Mouse (Mus musculus) midbrain, postnatal 0 days (tissue): ENCODE data around the gene Rbm28. TPM values are rescaled to one million over a fixed set of nuclear protein-coding genes. Genes with fewer than 3 reads are reported as not detected.

Experiments
- ATAC-seq: fragments of 200-750 bp; cut with Nextera tagmentation; 2 replicates; pipeline ENCODE4 v1.8.0; 2017; ENCODE audit warnings: moderate number of reproducible peaks, mild to moderate bottlenecking, moderate TSS enrichment, moderate library complexity; ENCODE audit not compliant: low FRiP score
- DNase-seq: peaks from one replicate; pipeline ENCODE4 v3.0.0-alpha.2; 2015; ENCODE audit warnings: low spot score
- H3K27ac ChIP-seq: fragments of 300-500 bp; sonication (generic); 2 replicates; pipeline ENCODE4 v1.5.1; 2014; ENCODE audit warnings: low read depth, mild to moderate bottlenecking, low read length, mixed read lengths
- H3K27me3 ChIP-seq: fragments of 300-500 bp; sonication (generic); 2 replicates; pipeline ENCODE4 v1.6.1; 2014; ENCODE audit warnings: low read length, control low read depth, mixed read lengths; ENCODE audit not compliant: insufficient read depth
- H3K36me3 ChIP-seq: fragments of 300-500 bp; sonication (generic); 2 replicates; pipeline ENCODE4 v1.6.1; 2014; ENCODE audit warnings: low read length, control low read depth, mixed read lengths; ENCODE audit not compliant: insufficient read depth
- H3K4me1 ChIP-seq: fragments of 300-500 bp; sonication (generic); 2 replicates; pipeline ENCODE4 v1.6.1; 2014; ENCODE audit warnings: mild to moderate bottlenecking, control low read depth, antibody characterized with exemption, low read length, mixed read lengths; ENCODE audit not compliant: insufficient read depth
- H3K4me2 ChIP-seq: fragments of 300-500 bp; sonication (generic); 2 replicates; pipeline ENCODE4 v1.6.1; 2014; ENCODE audit warnings: low read depth, mild to moderate bottlenecking, low read length, mixed read lengths; ENCODE audit not compliant: poor library complexity, severe bottlenecking
- H3K4me3 ChIP-seq: fragments of 300-500 bp; sonication (generic); 2 replicates; pipeline ENCODE4 v1.5.1; 2014; ENCODE audit warnings: low read depth, mild to moderate bottlenecking, low read length, moderate library complexity
- H3K9ac ChIP-seq: fragments of 300-500 bp; sonication (generic); replicated peaks from 2 replicates; pipeline ENCODE4 v1.6.1; 2014; ENCODE audit warnings: mild to moderate bottlenecking, low read length, moderate library complexity, mixed read lengths; ENCODE audit not compliant: poor library complexity, severe bottlenecking
- H3K9me3 ChIP-seq: fragments of 300-500 bp; sonication (generic); 2 replicates; pipeline ENCODE4 v1.6.1; 2016; ENCODE audit warnings: low read length, control low read depth
- CTCF ChIP-seq: IDR thresholded peaks from 2 replicates; pipeline ENCODE4 v1.5.1; 2016; ENCODE audit warnings: antibody characterized with exemption, mild to moderate bottlenecking
- WGBS: fragments of 180-500 bp; shearing (Covaris S2); extraction: QIAGEN DNeasy Blood & Tissue Kit; methylation state at CpG from one replicate; pipeline ENCODE4 v1.1.7; 2014; 5-methylcytosine and 5-hydroxymethylcytosine counted together
- polyA plus RNA-seq: library from polyadenylated mRNA; unstranded; fragments of >200 nt; fragmentation: Nextera tagmentation; extraction: Ambion mirVana; gene quantifications from 2 replicates; pipeline ENCODE4 v1.2.1, GENCODE M21; 2015
- total RNA-seq: library from RNA; depleted of rRNA; stranded (reverse); fragments of >200 nt; gene quantifications from 2 replicates; pipeline ENCODE4 v1.2.3, GENCODE M21; 2014

The Rbm28 gene
- total and polyA plus RNA-seq, 2 experiments from 2014 or later: 17.8 to 20.9 TPM

DNA sequence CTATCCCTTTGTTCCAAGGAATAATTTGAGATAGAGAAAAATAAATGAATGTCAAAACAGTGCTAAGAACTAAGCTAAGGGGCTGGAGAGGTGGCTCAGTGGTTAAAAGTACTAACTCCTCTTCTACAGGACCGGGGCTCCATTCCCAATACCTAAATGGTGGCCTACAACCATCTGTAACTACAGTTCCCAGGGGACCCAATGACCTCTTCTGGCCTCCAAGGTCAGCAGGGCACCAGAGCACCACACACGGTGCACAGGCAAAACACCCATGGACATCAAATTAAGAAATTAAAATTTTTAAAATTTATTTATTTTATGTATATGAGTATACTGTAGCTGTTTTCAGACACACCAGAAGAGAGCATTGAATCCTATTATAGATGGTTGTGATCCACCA lies 4.0 kb downstream of the Rbm28 start:
- TF ChIP-seq CTCF: no peak
- Histone ChIP-seq H3K4me1 (peaks cover 5% of the 10 kb centered on the region; the same call in 1 of the 2 replicates), H3K9me3 (no peaks in the 10 kb centered on the region), H3K36me3 (peaks cover 31% of the 10 kb centered on the region), H3K27ac (no peak overlapping the region), H3K4me3 (no peak overlapping the region), H3K4me2 (no peak overlapping the region), H3K9ac (no peak overlapping the region), H3K27me3 (no peaks in the 10 kb centered on the region)
- ATAC-seq (no peak), DNase-seq (no peak)
- 93% methylated on average over 2 of the region's 2 CpGs for WGBS

DNA sequence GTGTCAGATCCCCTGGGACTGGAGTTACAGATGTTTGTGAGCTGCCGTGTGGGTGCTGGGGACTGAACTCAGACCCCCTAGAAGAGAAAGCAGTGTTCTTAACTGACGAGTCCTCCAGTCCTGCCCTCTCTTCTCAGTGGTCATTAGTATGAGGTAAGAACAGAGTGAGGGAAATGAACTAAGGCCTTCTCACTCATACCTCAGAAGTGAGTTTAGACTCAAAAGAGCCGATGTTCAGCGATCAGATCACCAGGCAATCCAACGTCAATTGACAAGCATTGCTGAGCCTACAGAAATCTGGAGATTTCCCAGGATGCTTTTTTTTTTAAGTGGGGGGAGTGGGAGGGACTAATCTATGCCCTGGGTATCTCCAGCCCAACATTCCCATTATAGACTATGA lies 8.5 kb downstream of the Rbm28 start:
- Histone ChIP-seq H3K27me3 (no peaks in the 10 kb centered on the region), H3K36me3 (peaks cover 59% of the 10 kb centered on the region), H3K4me1 (no peaks in the 10 kb centered on the region), H3K4me2 (no peak overlapping the region), H3K9ac (no peak overlapping the region), H3K27ac (no peak overlapping the region), H3K9me3 (no peaks in the 10 kb centered on the region), H3K4me3 (no peak overlapping the region)
- DNase-seq (no peak), ATAC-seq (no peak)
- no peak for TF ChIP-seq CTCF
- WGBS: 91% methylated on average over 5 of the region's 5 CpGs

DNA sequence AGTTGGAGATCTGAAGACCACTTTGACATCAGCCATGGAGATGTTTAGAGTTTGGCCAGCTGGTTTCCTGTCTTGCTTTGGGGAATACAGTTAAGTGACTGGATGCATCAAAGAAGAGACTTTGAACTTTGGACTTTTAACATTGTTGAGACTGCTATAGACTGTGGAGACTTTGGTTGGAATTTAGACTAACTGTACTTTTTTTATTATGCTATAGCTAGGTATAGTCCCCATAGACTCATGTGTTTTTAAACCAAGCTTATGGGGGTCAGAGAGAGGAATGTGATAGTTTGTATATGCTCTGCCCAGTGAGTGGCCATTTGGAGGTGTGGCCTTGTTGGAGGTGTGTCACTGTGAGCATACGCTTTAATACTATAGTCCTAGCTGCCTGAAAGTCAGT lies 14.8 kb downstream of the Rbm28 start:
- Histone ChIP-seq H3K4me1 (no peaks in the 10 kb centered on the region), H3K36me3 (peaks cover 28% of the 10 kb centered on the region), H3K9ac (no peak overlapping the region), H3K27ac (no peak overlapping the region), H3K4me3 (no peak overlapping the region), H3K27me3 (no peaks in the 10 kb centered on the region), H3K9me3 (no peaks in the 10 kb centered on the region), H3K4me2 (no peak overlapping the region)
- no peak for TF ChIP-seq CTCF
- WGBS: 83% methylated on average over 1 of the region's 1 CpGs
- ATAC-seq (no peak), DNase-seq (no peak)

- Histone ChIP-seq H3K4me3 (no peak overlapping the region), H3K36me3 (peaks cover 7% of the 10 kb centered on the region; the same call in 1 of the 2 replicates), H3K4me2 (no peak overlapping the region), H3K9ac (no peak overlapping the region), H3K4me1 (no peaks in the 10 kb centered on the region), H3K27me3 (no peaks in the 10 kb centered on the region), H3K9me3 (no peaks in the 10 kb centered on the region), H3K27ac (no peak overlapping the region)
- no peak for TF ChIP-seq CTCF
- no peak for DNase-seq
- no peak for ATAC-seq
- 85% methylated on average over 5 of the region's 5 CpGs for WGBS
Measured at GRCm38 (mm10) chr6:29147407-29148010, 17.3 kb downstream of the Rbm28 start.

DNA sequence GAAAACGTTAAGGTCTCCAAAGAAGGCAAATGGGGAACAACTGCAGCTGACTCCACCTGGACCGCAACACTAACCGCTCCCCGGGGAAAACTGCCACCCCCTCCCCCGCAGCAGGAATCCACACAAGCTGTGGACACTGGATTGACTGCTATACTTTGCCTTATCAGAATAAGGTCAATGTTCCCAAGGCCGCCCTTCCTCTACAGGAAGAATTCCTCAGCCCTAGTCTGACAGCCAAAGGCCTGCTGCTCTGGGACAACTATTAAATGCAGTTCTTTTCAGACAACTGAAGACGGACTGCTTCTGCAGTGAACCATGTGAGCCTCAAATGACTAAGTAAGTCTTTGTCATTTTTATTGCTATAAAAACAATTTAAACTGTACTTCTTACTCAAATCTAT lies 18.2 kb downstream of the Rbm28 start:
- Histone ChIP-seq H3K9me3 (no peaks in the 10 kb centered on the region), H3K4me3 (no peak overlapping the region), H3K4me1 (no peaks in the 10 kb centered on the region), H3K27ac (no peak overlapping the region), H3K36me3 (peaks cover 5% of the 10 kb centered on the region; the same call in 1 of the 2 replicates), H3K27me3 (no peaks in the 10 kb centered on the region), H3K4me2 (no peak overlapping the region), H3K9ac (no peak overlapping the region)
- WGBS: 84% methylated on average over 7 of the region's 7 CpGs
- DNase-seq: no peak
- no peak for TF ChIP-seq CTCF
- no peak for ATAC-seq

- Histone ChIP-seq H3K36me3 (peaks cover 5% of the 10 kb centered on the region; the same call in 1 of the 2 replicates), H3K9ac (no peak overlapping the region), H3K4me2 (no peak overlapping the region), H3K4me3 (no peak overlapping the region), H3K27me3 (no peaks in the 10 kb centered on the region), H3K9me3 (no peaks in the 10 kb centered on the region), H3K4me1 (no peaks in the 10 kb centered on the region), H3K27ac (no peak overlapping the region)
- no peak for TF ChIP-seq CTCF
- WGBS: 76% methylated on average over 12 of the region's 12 CpGs
- no peak for ATAC-seq
- no peak for DNase-seq
Measured at GRCm38 (mm10) chr6:29145456-29146307, 19.1 kb downstream of the Rbm28 start.
